Mouse (Mus musculus) thymus, postnatal 25 days (tissue): ENCODE results near the gene Gfpt1.

Experiments
- DNase-seq: peaks from one replicate; pipeline ENCODE4 v3.0.0; 2022

The Gfpt1 gene

DNA sequence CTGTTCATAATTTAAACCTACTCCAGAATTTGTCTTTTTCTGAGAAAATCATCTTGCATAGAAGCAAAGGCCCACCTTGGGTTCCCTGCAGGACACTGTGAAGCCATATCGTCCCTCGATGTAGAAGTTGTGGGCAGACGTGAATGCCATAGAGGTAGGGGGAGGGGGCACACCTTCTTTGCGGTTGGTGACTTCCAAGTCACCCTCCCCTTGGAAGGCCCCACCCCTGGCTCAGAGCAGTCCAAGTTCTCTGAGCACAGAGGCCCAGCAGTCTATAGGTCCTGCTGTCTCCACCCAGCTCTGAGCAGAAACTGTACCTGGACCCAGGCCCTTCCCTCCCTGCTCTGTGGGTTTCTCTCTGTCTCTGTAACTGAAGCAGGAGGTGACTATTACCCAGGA, 59.3 kb downstream of the Gfpt1 start:
- DNase-seq = peak; percentile 11

DNA sequence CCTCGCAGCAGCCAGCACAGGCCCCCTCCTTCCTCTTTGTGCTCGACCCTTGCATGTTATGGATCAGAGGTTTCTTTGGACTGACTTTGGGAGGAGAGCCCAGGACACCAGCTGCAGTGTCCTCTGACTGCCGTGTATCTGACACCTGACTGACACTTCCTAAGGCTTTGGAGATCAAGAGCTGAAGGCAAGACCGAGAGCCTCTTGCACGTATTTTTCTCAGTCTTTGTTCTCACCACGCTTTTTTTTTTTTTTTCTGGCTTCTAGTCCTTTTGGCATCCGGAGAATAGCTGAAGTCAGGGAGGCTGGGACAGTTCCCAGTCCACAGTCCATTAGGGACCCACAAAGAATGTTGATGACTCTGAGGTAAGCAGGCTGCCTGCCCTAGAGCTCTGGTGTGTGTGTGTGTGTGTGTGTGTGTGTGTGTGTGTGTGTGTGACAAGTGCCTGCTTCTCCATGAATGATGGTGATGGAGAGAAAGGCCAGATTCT, 59.8 kb downstream of the Gfpt1 start:
- no peak for DNase-seq

DNA sequence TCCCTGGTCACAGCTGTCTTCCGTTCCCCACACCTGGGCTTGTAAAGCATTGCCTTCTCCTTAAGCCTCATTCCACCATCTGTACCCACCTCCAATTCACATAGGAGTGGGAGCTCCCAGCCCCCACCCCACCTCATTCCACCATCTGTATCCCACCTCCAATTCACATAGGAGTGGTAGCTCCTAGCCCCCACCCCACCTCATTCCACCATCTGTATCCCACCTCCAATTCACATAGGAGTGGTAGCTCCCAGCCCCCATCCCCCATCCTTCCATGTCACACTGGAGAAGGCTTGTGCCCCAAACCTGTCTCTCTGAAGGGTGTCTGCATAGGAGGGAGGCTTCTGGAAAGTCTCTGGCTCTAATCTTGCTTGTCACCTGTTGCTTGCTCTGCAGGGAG, 60.7 kb downstream of the Gfpt1 start:
- no peak for DNase-seq

DNA sequence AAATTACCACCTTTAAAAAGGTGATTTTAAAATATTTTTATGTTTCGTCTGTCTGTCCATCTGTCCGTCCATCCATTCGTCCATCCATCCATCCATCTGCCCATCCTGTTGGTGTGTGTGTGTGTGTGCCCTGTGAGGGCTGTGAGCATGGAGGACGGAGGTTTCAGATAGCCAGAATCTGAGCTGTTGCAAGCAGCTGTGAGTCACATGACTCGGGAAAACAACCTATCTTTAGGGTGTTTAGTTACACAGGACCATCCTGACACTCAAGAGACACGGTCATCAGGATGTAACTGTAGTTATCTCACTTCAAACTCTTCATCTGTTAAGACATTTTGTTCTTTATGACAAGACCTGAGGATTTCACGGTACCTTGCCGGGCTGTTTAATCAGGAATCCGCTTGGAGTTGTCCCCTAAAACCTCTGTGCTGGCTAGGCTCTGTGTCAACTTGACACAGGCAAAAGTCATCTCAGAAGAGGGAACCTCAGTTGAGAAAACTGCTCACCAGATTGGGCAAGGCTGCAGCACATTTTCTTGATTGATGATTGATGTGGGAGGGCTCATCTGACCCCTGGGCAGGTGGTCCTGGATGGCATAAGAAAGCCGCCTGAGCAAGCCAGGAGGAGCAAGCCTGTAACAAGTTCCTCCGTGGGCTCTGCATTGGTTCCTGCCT, 61.6 kb downstream of the Gfpt1 start, which contains the start of gene D6Ertd527e:
TSS of gene D6Ertd527e (plus strand) at position 624 of the 674 bp plus-strand sequence.
- no peak for DNase-seq

DNA sequence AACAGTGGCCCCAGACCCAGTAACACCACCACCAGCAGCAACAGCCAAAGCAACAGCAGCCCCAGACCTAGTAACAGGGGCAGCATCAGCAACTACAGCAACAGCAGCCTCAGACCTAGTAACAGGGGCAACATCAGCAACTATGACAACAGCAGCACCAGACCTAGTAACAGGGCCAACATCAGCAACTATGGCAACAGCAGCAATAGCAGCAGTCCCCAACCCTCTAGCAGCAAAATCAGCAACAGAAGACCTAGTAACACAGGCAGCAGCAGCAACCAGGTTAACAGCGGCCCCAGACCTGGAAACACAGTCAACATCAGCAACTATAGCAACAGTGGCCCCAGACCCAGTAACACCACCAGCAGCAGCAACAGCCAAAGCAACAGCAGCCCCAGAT, 68.8 kb downstream of the Gfpt1 start:
- no peak for DNase-seq

DNA sequence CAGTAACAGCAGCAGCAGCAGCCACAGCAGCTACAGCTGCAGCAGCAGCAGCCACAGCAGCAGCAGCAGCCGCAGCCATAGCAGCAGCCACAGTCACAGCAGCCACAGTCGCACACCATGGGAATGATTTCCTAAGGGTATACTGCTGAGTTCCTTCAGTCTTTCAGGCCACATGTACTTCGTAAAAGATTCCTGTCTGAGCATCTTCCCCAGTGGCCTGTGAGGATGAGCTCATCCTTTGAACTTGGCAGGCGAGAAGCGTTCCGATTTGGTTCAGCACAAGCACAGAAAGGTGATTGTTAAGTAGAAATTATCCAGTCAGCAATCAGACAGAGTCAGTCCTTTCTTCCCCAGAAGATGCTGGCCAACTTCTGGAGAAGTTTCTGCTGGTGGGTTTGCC, 69.5 kb downstream of the Gfpt1 start:
- DNase-seq = no peak

DNA sequence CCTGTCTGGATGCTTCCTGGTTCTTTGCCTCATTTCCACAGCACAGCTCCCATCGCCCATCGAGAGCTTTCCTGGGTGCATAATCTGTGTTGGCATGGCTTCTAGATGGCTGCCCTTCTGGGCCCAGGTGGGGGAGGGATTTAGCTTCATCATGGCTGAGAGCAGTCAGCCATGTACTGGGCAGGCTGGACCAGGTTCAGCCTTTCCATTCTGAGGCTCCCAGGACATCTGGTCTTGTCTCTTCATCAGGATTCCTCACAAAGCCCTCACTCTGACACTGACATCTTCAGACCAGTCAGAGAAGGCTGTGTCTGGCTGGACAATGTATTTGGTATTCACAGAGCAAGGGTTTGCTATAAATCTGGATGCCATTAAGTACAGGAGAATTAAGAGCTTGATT, 73.3 kb downstream of the Gfpt1 start:
- no peak for DNase-seq

DNA sequence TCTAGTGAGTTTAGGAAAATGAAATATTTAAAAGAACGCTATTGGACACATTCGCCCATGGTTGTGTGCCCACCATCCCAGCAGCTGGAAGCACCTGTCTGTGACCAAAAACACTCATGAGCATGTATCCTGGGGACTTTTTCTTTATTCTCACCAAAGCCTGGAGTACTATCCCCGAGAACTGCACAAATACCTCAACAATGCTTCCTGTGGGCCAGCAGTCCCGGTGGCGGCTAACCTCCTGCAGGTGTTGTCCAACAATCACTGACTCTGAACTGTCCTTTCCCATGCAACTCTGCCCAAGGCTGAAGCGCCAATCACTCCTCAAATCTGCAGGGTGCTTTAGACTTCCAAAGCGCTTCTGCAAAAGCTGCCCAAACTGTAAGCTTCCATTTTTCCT, 74.0 kb downstream of the Gfpt1 start:
- DNase-seq = no peak

DNA sequence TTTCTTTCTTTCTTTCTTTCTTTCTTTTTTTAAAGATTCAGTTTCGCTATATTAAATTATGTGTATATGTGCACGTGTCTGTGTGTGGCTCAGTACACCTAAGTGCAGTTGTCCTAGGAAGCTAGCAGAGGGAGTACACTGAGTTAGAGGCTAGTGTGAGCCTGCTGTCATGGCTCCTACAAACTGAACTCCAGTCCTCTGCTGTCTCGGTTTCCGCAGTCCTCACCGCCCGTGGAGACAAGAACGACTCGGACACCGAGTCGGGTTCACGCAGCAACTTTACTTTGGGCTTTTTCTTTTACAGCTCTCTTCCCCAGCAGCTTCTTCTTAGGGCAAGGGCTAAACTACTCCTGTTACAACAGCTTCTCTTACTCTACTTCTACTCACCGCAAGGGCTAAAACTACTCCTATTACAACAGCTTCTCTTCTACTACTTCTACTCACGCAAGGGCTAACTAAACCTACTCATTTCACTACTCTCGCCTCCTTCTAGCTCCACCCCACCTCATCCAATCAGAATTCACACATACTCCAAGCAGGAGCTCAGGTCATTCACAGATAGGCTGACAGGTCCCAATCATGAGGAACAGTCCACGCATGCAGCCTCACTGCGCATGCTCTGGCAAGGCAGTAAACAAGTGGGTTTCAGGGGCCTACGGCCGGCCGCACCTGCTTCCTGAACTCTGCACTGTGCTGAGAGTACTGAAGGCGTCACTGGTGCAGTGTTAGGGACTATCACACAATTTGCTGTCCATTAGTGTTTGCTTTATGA, 76.6 kb downstream of the Gfpt1 start:
- DNase-seq = peak; percentile 80

DNA sequence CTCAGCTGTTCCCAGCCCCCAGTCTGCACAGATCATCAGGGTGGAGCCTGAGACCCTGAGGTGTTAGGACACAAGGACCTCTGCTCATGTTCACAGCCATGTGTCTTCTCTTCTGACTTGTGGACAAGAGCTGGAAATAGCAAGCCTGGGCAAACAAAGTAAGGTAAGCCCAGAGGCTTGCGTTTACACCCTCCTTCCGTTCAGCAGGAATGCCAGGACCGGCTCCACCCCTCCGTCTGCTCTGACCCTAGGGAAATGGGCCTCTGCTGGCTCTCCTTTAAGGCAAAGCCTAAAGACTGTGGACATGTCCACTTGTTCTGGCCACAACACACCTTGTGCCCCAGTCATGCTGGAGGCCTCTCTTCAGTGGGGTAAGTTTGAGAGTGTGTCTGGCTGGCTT, 77.3 kb downstream of the Gfpt1 start:
- DNase-seq = no peak

DNA sequence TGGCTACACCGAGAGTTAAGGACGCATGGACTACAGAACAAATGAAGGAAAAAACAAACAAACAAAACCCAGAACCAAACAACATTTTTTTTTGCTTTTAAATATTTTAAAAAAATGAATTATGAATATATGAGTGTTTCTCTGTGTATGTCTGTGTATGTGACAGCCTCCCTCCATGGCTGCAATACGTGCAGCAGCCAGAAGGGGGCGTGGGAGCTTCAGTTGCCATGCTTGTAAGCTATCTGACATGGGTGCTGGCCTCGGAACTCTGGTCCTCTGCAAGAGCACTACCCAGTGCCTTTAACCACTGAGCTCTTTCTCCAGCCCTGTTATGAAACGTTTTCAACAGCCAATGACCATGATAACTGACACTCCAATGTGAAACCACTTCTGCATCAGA, 78.0 kb downstream of the Gfpt1 start:
- DNase-seq = peak; percentile 21

DNA sequence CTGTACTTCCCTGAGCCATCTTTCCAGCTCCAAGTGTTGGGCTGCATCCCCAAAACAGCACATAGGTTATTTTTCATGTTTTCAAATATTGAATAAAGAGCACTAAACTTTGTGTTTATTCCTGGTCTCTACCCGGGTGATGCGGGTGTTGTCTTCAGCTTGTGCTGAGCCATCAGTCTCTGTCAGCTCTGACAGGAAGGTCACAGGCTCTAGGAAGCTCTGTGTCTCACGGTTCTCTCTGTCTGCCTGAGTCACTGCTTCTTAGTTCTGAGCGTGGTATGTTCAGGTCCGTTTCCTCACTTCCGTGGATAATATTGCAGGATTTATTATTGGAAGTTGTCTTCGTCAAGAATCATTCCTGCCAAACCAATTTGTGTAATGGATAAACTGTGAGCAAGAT, 79.3 kb downstream of the Gfpt1 start:
- DNase-seq = no peak

DNA sequence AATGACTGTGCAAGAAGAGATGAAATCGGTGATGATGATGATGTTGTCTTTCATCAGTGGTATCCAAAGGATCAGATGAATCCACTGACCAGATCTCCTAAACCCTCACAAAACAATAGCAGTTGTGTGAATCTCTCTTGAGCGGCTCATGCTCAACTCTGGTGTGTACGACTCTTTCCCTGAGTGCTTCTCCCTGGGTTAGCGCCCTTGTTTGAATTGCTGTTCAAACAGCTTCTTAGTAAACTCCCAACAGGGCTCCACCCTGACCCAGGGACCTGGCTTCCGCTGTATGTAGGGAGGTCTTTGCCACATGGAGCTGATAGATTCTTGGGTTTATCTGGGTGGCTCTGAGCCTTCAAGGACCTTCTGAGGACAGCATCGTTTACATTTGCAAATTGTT, 80.8 kb downstream of the Gfpt1 start:
- no peak for DNase-seq

DNA sequence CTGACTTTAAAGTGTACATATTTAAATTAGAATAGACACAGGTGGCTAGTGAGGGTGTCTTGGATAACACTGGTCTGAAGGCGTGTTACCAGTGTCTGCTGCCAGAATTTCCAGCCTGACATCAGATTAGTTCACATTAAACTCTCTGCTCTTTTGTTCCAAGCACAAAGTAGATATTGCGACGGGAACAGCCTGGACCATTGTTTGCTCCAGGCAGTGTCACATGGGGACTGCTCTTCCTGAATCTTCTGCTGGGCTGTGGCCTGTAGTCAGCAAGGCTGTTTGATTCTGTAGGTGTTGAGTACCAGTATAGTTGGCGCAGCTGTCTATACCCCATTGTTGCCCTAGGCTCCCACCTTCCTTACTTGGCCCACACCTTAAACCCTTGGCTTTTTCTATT, 81.3 kb downstream of the Gfpt1 start:
- DNase-seq = no peak

DNA sequence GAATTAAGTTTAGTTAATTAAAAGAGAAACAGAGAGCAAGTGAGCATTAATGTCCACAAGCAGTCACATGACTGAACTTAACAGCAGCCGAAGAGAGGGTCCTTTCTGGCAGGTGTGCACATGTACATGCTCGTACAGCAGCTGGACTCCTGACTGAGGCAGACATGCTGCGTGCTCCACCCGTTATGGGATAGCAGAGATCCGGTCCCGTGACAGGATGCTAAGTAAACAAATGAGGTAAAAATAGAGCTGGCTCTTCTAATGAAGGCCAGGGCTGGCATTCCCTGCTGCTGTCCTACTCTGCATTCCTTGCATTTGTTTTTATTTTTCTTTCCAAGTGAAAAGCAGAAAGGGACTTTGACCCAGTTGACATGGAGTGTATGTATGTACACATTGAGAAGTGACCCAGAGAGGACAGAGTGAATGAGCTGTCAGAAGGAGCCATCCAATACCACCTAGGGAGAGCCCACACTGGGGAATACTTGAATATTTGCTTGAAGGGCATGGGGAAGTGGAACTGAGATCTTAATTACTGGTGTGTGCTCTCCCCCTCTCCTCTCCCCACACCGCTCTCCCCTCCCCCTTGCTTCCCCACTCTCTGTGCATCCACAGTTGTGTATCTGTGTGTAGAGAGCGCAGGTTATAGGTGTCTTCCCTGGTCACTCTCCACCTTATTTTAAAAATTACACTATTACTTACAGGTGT, 84.6 kb downstream of the Gfpt1 start:
- DNase-seq = no peak

DNA sequence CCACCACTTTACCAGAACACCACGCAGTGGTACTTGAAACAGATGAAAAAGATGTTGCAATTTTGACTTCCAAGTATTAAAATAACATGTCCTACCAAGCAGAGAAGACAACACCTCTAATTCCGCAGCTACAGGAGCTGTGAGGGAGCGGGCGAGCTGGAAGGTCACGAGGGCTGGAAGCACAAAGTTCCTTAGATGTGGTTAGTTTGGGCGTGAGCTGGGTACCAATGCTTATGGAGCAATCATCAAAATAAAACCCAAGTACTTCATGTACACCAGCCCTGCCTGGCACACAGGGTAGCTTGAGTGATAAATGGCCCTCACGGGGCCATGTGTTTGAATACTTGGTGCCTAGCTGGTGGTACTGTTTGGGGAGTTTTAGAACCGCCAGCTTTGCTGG, 87.2 kb downstream of the Gfpt1 start:
- DNase-seq = no peak

DNA sequence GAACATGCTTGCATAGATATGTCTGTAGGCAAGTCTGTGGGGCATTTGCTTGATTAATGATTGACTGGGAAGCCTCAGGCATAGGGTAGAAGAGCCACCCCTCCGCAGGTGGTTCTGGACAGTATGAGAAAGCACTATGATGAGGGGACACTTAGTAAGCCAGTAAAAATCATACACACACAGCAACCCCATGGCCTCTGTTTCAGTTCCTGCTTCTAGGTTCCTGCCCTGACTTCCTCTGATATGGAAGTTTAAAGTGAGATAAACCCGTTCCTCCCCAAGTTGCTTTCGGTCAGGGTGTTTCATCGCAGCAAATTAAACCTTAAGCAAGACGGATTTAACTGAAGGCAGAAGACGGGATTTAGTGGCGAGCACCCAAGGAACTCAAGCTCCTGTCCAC, 88.0 kb downstream of the Gfpt1 start:
- no peak for DNase-seq

DNA sequence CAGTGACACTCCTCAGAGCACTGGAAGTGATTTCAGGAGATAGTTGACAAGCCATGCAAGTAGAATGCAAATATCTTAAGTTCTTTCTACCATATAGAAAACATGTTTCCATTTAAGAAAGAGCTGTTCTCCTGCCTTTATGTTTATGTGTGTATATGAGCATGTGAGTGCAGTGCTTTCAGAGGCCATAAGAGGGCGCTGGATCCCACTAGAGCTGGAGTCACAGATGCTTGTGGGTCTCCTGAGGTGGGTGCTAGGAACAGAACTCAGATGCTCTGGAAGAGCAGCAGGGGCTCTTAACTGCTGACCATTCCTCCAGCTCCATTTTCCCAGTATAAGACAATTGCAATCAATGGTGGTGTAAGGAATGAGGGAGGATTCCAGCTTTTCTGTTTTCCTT, 88.4 kb downstream of the Gfpt1 start:
- DNase-seq = no peak

DNA sequence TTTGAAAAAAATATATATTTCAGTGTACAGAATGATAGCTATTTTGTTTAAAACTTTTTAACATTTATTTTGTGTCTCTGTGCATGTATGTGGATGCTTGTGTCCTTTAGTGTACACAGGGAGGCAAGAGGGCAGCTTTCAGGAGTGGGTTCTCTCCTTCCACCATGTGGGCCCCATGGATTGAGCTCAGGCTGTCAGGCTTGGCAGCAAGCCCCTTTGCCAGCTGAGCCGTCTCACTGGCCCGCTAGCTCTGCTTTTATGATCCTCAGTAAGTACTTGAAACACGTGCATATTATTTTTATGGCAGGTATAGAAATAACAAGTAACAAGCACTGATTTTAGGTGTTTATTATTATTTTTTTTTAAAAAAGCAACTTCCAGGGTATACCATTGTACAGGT, 90.9 kb downstream of the Gfpt1 start:
- no peak for DNase-seq

DNA sequence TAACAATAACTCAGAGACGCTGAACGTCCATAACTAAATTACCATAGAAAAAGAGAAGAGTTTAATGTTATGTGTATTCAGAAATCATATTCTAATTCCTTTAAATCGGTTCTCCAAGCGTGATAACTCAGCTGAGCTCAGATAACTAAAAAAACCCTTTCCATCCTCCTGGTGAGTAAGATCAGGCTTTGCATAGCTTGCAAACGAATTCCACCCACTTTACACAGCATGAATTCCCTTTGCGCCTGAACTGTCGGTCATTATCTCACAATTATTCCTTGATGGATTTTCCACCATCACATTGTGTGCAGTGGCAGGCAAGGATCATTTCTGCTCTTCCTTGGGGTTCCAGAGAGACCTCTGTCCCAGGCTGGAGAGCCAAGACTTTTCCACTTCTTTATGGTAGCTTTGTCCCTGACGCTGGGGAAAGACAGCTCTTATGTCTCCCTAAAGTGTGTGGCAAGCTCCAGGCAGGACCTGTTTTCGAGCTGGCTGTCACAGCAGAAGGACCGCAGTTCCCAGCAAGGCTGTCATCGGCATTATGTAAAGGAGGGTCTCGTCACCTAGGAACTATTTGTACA, 91.4 kb downstream of the Gfpt1 start:
- DNase-seq = no peak

DNA sequence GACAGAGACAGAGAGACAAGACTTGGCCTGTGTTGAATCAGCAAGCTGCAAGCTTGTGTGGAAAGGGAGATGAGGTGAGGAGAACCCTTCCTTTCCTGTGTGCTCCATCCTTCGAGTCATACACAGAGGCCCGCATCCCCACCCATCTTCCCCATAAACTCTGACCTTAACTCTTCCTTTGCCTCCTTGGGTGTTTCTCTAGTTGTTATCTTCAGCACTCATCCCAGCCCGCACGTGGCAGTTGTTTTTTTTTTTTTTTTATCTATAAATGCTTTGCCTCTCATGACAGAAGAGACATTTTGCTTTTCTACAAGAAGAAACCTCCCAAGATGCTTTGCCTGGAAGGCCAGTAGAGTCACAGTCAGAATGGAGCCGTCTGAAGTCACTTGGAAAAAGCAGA, 95.8 kb downstream of the Gfpt1 start:
- no peak for DNase-seq

DNA sequence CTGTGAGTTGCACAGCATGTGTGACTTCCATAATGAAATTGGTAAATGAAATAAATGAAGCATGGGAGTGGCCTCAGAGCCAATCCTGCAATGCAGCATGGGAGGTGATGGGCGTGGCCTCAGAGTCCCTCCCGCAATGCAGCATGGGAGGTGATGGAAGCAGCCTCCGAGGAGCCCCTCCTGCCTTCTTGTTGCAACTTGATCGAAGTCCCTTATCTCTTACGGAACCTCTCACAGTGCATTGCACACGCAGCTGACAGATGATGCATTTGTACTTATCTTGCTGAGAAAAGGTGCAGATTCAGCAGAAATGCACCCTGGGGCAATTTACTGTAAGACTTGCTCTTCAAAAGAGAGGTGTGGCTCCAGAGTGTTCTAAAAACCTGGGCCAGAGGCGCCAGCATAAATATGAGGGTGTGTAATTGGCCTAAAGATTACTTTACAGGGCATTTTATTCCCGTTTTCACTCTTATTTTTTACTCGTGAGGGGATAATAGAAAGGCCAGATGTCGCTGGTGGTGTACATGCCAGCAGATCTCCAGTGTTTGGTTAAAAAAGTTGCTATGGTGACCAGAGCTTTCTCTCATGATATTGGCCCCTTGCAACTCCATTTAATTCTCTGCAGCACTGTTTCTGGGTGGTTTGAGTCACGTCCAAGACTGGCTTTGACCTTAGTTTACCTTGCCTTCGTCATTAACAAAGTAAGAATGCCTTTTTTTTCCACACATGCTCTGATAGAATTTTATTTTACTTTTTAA, 97.3 kb downstream of the Gfpt1 start:
- DNase-seq = no peak
